Mouse (Mus musculus): Measurements from ENCODE around the gene Sp100. TPM values are rescaled to one million over a fixed set of nuclear protein-coding genes. Genes with fewer than 3 reads are reported as not detected.

The Sp100 gene
- polyA plus RNA-seq, 1 experiment from 2014 or later: 3.7 TPM

- Histone ChIP-seq H3K27ac (peak overlapping the region; percentile 76), H3K36me3 (no peaks in the 10 kb centered on the region), H3K4me2 (peak overlapping the region; percentile 66), H3K27me3 (no peaks in the 10 kb centered on the region), H3K9ac (no peak overlapping the region), H3K4me1 (peaks cover 4% of the 10 kb centered on the region; the same call in 1 of the 2 replicates), H3K9me3 (no peaks in the 10 kb centered on the region), H3K4me3 (peak overlapping the region; percentile 40)
- WGBS: 16% methylated on average over 22 of the region's 22 CpGs
- peak; percentile 97 for ATAC-seq (ENCODE audit: borderline replicate concordance, extremely low read depth, low FRiP score, low TSS enrichment)
Observed at GRCm38 (mm10) chr1:85703245-85704186, 53.7 kb downstream of the Sp100 start.

- Histone ChIP-seq H3K4me1 (peaks cover 4% of the 10 kb centered on the region; the same call in 1 of the 2 replicates), H3K36me3 (no peaks in the 10 kb centered on the region), H3K4me2 (no peak overlapping the region), H3K9ac (no peak overlapping the region), H3K9me3 (no peaks in the 10 kb centered on the region), H3K4me3 (no peak overlapping the region), H3K27me3 (no peaks in the 10 kb centered on the region), H3K27ac (no peak overlapping the region)
- 93% methylated on average over 1 of the region's 1 CpGs for WGBS
- no peak for ATAC-seq (ENCODE audit: borderline replicate concordance, extremely low read depth, low FRiP score, low TSS enrichment)
Observed at GRCm38 (mm10) chr1:85705552-85705951, 55.8 kb downstream of the Sp100 start.

DNA sequence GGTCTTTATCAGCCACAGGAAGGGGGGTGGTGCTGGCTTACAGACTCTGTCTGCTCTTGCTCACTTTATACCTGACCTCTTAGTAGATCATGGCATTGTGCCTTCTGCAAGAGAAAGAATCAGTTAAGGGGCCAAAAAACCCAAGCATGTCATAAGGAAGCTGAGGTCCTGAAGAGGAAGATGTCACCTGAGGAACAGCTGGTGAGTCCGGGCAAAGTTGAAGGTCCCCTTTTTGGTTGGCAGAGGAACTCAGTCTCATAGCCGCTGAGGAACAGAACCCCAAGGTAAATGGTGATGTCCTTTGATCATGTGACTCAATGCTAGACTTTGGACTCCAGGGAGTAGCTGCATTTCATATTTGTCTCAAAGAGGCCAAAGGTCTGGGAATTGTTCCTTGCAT, 57.0 kb downstream of the Sp100 start:
- Histone ChIP-seq H3K4me1 (peaks cover 4% of the 10 kb centered on the region; the same call in 1 of the 2 replicates), H3K27ac (no peak overlapping the region), H3K36me3 (no peaks in the 10 kb centered on the region), H3K4me3 (no peak overlapping the region), H3K9me3 (no peaks in the 10 kb centered on the region), H3K4me2 (no peak overlapping the region), H3K9ac (no peak overlapping the region), H3K27me3 (no peaks in the 10 kb centered on the region)
- 75% methylated on average over 2 of the region's 2 CpGs for WGBS
- ATAC-seq (ENCODE audit: borderline replicate concordance, extremely low read depth, low FRiP score, low TSS enrichment): no peak

DNA sequence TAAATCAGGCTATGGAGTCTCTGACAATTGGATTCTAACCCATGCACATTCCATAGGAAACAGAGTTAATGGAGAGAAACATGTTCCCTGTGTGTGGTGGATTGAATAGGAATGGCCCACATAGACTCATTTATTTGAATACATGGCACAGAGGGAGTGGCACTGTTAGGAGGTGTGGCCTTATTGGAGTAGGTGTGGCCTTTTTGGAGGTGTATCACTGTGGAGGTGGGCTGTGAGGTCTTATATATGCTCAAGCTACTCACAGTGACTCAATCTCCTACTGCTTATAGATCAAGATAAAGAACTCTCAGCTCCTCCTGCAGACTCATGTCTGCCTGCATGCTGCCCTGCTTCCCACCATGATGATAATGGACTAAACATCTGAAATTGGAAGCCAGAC, 64.7 kb downstream of the Sp100 start:
- no peak for ATAC-seq (ENCODE audit: borderline replicate concordance, extremely low read depth, low FRiP score, low TSS enrichment)
- no peaks in the 10 kb centered on the region for H3K36me3 ChIP-seq
- H3K9ac ChIP-seq: no peak overlapping the region
- no peak overlapping the region for H3K4me2 ChIP-seq
- no peak overlapping the region for H3K4me3 ChIP-seq
- H3K4me1 ChIP-seq: no peaks in the 10 kb centered on the region
- H3K27ac ChIP-seq: no peak overlapping the region
- no peaks in the 10 kb centered on the region for H3K9me3 ChIP-seq
- no peaks in the 10 kb centered on the region for H3K27me3 ChIP-seq

- H3K4me3 ChIP-seq: no peak overlapping the region
- H3K9ac ChIP-seq: no peak overlapping the region
- no peaks in the 10 kb centered on the region for H3K9me3 ChIP-seq
- no peak for ATAC-seq (ENCODE audit: borderline replicate concordance, extremely low read depth, low FRiP score, low TSS enrichment)
- H3K27ac ChIP-seq: no peak overlapping the region
- H3K36me3 ChIP-seq: no peaks in the 10 kb centered on the region
- WGBS: 72% methylated on average over 7 of the region's 7 CpGs
- H3K27me3 ChIP-seq: no peaks in the 10 kb centered on the region
- H3K4me1 ChIP-seq: no peaks in the 10 kb centered on the region
- no peak overlapping the region for H3K4me2 ChIP-seq
Observed at GRCm38 (mm10) chr1:85716447-85717027, 66.7 kb downstream of the Sp100 start.

- no peaks in the 10 kb centered on the region for H3K9me3 ChIP-seq
- H3K4me3 ChIP-seq: no peak overlapping the region
- H3K27ac ChIP-seq: no peak overlapping the region
- no peaks in the 10 kb centered on the region for H3K4me1 ChIP-seq
- no peak for ATAC-seq (ENCODE audit: borderline replicate concordance, extremely low read depth, low FRiP score, low TSS enrichment)
- no peaks in the 10 kb centered on the region for H3K36me3 ChIP-seq
- no peaks in the 10 kb centered on the region for H3K27me3 ChIP-seq
- no peak overlapping the region for H3K4me2 ChIP-seq
- no peak overlapping the region for H3K9ac ChIP-seq
- WGBS: 42% methylated on average over 4 of the region's 4 CpGs
Observed at GRCm38 (mm10) chr1:85719049-85719448, 69.3 kb downstream of the Sp100 start.

DNA sequence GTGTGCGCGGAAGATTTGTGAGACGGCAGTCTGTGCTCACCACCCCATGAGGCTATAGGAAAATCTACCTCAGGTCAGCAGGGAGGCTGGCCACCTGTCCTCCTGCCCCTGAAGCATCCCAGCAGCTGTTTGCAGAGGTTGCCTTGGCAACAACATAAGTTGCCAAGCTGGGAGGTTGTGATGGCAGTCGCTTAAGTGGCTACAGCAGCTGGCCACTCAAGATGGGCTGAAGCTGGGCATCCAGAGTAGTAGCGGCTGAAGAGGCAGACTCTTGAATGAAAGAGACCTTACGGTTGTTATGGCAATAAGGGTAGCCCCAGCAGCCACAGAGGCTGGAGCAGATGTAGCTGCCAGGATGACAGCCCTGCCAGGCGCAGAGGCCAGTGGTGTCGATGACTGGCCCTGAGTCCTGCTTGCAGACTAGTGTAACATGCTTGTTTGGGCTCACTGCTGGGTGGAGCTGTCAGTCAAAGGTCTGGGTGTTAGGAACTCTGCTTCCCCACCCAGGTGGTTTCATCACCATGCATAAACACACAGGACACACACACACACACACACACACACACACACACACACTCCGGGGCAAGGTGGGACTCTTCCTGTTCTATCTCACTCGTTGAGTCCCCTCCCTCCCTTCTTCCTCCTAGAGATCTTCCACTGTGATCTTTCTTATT, 70.6 kb downstream of the Sp100 start:
- 54% methylated on average over 10 of the region's 10 CpGs for WGBS
- Histone ChIP-seq H3K4me2 (no peak overlapping the region), H3K27me3 (no peaks in the 10 kb centered on the region), H3K4me1 (no peaks in the 10 kb centered on the region), H3K4me3 (no peak overlapping the region), H3K9ac (no peak overlapping the region), H3K9me3 (no peaks in the 10 kb centered on the region), H3K27ac (no peak overlapping the region), H3K36me3 (no peaks in the 10 kb centered on the region)
- no peak for ATAC-seq (ENCODE audit: borderline replicate concordance, extremely low read depth, low FRiP score, low TSS enrichment)

GRCm38 (mm10) chr1:85730471-85730870, 80.7 kb downstream of the Sp100 start:
- WGBS: 75% methylated on average over 6 of the region's 6 CpGs
- no peaks in the 10 kb centered on the region for H3K4me1 ChIP-seq
- no peaks in the 10 kb centered on the region for H3K27me3 ChIP-seq
- no peak overlapping the region for H3K27ac ChIP-seq
- no peak overlapping the region for H3K4me2 ChIP-seq
- ATAC-seq (ENCODE audit: borderline replicate concordance, extremely low read depth, low FRiP score, low TSS enrichment): no peak
- H3K36me3 ChIP-seq: no peaks in the 10 kb centered on the region
- H3K4me3 ChIP-seq: no peak overlapping the region
- H3K9me3 ChIP-seq: no peaks in the 10 kb centered on the region
- no peak overlapping the region for H3K9ac ChIP-seq

GRCm38 (mm10) chr1:85732581-85732980, 82.8 kb downstream of the Sp100 start:
- ATAC-seq (ENCODE audit: borderline replicate concordance, extremely low read depth, low FRiP score, low TSS enrichment): no peak
- no peaks in the 10 kb centered on the region for H3K27me3 ChIP-seq
- no peaks in the 10 kb centered on the region for H3K9me3 ChIP-seq
- no peak overlapping the region for H3K9ac ChIP-seq
- no peak overlapping the region for H3K4me3 ChIP-seq
- no peak overlapping the region for H3K27ac ChIP-seq
- WGBS: 67% methylated on average over 3 of the region's 3 CpGs
- no peaks in the 10 kb centered on the region for H3K36me3 ChIP-seq
- peaks cover 8% of the 10 kb centered on the region for H3K4me1 ChIP-seq
- no peak overlapping the region for H3K4me2 ChIP-seq

- Histone ChIP-seq H3K9me3 (no peaks in the 10 kb centered on the region), H3K27ac (no peak overlapping the region), H3K4me1 (peaks cover 8% of the 10 kb centered on the region), H3K9ac (no peak overlapping the region), H3K4me3 (no peak overlapping the region), H3K27me3 (no peaks in the 10 kb centered on the region), H3K36me3 (no peaks in the 10 kb centered on the region), H3K4me2 (no peak overlapping the region)
- ATAC-seq (ENCODE audit: borderline replicate concordance, extremely low read depth, low FRiP score, low TSS enrichment): no peak
- WGBS: 75% methylated on average over 1 of the region's 1 CpGs
Observed at GRCm38 (mm10) chr1:85734511-85734910, 84.7 kb downstream of the Sp100 start.

- ATAC-seq (ENCODE audit: borderline replicate concordance, extremely low read depth, low FRiP score, low TSS enrichment): peak; percentile 71; the same call in 1 of the 2 replicates
- Histone ChIP-seq H3K4me1 (peaks cover 8% of the 10 kb centered on the region), H3K4me2 (peak overlapping the region; percentile 53), H3K9me3 (no peaks in the 10 kb centered on the region), H3K36me3 (no peaks in the 10 kb centered on the region), H3K27ac (no peak overlapping the region), H3K9ac (no peak overlapping the region), H3K4me3 (peak overlapping the region; percentile 34; the same call in 1 of the 2 replicates), H3K27me3 (no peaks in the 10 kb centered on the region)
- 63% methylated on average over 13 of the region's 13 CpGs for WGBS
Observed at GRCm38 (mm10) chr1:85735463-85736123, 85.8 kb downstream of the Sp100 start.
